Mouse (Mus musculus) kidney, postnatal 25 days (tissue): ENCODE results near the gene Eef1e1.
"Not testable (repeated sequence)": the region's sequence is repeated elsewhere in the genome, so short reads cannot be mapped to it uniquely, and the experiment has no call there.

Experiments used
- DNase-seq, 2 experiments: peaks; one replicate each; pipeline ENCODE4 v3.0.0; 2021; ENCODE audit warnings: mixed read lengths in 2 of 2

Gene Eef1e1

DNA sequence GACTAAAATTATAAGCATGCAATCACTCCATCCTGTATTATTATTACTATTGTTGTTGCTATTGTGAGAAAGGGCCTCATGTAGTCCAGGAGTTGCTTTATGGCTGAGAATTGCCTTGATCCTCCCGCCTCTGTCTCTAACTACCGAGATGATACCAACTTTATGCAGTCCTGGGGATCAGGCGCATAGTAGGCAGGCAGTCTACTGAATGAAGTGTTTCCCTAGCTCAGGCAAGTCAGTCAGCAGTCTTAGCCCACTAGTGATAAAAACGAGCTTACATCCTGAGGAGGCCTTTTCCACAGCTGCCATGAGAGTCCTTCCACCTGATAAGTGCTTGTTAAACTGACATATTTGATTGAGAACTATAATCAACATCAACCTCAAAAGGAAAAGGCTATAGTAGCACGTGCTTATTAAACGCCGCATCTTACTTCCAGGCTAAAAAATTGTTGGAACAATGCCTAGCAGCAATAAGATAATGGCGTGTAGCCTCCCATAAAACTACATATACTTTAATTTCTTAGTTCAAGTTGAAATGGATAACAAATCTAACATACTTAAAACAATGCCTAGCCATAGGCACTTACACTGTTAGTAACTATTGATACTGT lies 34.5 kb downstream of the Eef1e1 start:
- no peak for DNase-seq

DNA sequence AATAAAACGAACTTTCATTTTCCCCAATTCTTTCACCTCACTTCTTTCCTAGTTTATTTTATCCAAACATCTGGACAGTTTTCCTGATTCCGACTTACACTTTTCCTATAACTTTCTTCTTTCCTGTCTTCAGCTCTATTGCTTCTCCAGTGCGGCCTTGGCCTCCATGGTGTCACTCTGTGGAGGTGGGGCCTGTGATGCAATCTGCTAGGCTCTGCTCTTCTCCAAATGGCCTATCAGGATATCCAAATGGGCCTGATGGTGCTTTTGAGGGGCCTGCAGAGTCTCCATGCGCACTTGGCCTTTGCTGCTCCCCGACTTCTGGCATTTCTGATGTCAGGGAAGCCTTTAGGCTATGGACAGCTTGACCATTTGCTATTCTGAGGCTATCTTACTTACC lies 35.6 kb downstream of the Eef1e1 start:
- DNase-seq: no peak

DNA sequence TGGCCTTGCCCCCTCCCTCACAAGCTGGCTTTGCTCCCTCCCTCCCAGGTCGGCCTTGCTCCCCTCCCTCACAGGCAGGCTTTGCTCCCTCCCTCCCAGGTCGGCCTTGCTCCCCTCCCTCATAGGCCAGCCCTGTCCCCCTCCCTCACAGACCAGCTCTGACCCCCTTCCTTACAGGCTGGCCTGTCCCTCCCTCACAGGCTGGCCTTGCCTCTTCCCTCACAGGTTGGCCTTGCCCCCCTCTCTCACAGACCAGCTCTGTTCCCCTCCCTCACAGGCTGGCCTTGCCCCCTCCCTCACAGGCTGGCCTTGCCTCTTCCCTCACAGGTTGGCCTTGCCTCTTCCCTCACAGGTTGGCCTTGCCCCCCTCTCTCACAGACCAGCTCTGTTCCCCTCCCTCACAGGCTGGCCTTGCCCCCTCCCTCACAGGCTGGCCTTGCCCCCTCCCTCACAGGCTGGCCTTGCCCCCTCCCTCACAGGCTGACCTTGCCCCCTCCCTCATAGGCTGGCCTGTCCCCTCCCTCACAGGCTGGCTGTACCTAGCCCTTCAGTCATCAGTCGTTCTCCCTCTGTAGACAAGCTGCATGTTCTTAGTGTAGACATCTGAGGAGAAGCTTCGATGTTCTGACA lies 40.7 kb downstream of the Eef1e1 start:
- DNase-seq: not testable (repeated sequence)

DNA sequence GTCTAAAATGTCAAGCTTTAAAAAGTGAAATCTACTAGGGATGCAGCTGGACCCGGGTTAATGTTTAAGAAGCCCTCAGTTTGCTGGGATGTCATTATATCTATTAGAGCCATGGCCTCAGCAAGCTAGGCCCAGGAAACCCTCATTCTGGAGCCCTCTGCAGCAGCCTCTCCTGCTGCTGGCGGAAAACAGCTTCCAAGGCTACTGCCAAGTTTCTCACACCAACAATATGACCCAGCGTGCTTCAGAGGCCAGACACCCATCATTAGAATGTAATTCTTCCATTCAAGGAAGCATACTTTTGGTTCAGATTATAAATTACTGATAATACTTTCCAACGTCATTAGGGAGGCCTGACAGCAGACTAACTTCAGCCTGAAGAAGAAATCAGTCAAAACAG lies 42.0 kb downstream of the Eef1e1 start:
- DNase-seq: no peak

DNA sequence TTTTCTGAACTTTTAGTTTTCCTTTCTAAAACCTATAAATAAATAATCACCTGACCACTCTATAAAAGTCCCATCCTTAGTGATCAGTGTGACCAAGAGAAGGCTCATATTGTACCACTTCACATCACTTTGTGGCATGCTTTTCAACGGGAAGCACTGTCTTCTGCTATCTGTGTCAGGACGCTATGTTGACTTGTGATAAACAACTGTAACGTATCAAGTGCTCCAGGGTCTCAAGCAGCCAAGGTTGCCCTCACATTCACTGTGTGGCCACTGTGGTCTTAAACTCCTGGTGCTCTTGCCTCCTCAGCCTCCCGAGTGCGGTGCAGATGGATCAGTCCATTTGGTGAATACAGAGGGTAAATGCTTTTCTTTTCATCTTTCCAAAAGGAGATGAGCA lies 43.2 kb downstream of the Eef1e1 start:
- no peak for DNase-seq

DNA sequence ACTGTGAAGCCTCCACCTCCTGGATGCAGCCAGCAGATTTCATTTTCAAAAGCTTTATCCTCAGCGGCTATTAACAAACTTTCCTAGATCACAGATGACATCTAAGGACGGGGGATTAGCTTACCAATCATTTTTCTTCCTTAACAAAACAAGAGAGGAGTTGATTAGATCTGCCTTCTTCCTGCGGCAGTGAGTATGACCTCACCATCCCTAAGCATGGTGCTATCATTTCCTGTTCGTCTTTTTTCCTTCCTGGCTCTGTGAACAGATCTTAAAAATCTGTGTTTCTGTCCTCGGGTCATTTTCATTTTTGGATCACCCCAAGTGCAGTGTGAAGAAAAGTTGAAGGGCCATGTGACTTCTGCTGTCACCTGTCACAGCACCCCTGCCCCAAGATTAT lies 44.6 kb downstream of the Eef1e1 start:
- no peak for DNase-seq

DNA sequence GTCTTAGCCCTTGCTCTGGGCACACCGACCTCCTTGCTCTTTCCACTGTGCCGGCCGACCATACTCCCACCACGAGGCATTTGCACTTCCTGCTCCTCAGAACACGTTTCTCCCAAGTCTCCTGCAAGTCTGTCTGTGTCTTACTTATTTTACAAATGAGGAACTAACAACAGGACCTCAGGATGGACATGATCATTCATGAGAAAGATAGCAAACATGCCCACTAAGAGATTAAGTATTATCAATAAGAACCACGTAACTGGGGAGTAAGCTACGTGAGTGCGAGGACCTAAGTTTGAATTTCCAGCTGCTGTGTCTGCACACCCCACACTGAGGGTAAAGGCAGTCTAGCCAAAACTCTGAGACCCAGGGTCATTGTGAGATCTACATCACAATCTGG lies 45.3 kb downstream of the Eef1e1 start:
- no peak for DNase-seq

DNA sequence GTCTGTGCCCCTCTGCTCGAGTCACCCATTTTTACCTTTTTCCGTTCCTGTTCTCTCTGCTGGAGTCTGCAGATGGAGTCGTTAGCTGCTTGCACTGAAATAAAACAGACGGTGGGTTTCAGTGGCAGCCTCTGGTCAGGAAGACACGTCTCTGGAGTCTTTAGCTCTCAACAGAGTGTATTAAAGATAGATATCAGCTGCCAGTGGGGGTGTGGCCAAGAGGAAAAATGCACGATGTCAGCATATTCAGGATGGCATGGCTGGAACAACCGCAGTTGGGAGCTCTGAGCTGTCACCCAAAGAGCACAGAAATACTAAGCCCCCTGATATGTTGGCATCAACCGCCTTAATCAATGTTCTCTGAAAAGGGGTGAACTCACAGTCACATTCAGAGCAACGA lies 46.2 kb downstream of the Eef1e1 start:
- no peak for DNase-seq

DNA sequence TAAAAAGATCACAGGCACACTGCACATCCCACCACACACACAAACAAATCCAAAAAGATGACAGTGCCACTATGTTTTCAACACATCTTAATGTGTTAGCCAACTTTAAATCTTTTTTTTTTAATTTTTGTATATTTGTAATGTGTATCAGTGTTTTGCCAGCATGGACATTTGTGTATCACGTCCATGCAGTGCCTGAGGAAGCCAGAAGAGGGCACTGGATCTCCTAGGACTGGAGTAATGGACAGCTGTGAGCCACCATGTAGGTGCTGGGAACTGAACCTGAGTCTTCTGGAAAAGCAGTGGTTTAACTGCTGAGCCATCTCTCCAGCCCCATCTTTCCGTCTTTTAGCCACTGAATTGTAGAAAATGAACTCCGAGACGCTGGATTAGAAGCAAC lies 46.7 kb downstream of the Eef1e1 start:
- no peak for DNase-seq

DNA sequence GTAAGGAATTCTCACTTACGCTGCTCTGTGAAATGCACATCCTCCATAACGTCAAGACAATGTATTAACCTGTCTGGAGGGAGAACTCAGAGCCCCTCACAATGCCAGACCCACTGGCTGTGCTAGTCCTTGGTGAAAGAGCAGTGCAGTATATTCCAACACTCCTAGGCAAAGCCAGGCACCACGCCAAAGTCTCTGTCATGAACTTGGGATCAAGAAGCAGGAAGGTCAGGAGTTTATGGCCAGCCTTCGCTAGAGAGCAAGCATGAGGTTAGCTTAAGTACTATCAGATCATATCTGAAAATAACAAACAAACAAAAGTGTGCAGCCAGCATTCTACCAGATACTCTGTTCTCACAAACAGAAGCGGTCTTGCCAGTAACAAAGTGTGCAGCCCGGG lies 48.5 kb downstream of the Eef1e1 start:
- DNase-seq: peak; percentile 83 to 88

DNA sequence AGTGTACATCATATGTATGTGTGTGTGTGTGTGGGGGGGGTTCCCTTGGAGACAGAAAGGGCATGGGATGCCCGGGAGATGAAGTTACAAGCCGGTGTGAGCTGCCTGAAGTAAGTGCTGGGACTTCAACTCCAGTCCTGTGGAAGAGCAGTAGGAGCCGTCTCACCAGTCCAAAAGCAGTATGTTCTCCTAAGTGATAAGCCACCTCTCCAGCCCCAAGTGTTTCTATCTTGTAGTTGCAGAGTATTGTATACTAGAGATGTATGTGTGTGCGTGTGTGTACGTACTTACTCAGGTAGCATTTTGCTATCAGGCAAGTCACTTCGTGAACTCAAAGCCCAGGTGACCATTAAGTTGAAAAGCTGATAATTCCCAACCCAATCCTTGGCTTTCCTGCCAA lies 51.7 kb downstream of the Eef1e1 start:
- no peak for DNase-seq

DNA sequence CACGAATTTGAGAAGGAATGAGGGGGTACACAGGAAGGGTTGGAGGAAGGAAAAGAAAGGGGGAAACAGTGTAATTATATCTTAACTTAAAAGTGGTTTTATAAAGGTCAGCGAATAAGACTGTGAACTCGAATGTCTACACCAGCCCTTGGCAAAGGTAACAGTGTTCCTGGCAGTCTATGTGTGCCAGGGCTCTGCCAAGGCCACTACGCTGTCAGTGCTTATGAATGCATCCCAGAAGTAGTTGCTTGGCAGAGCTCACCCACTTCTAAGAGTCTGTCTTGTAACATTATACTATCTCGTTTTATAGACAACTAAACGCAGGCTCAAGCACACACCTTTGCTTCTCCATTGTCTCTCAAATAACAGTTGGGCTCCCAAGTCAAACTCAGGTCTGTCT lies 53.5 kb downstream of the Eef1e1 start:
- DNase-seq: no peak

DNA sequence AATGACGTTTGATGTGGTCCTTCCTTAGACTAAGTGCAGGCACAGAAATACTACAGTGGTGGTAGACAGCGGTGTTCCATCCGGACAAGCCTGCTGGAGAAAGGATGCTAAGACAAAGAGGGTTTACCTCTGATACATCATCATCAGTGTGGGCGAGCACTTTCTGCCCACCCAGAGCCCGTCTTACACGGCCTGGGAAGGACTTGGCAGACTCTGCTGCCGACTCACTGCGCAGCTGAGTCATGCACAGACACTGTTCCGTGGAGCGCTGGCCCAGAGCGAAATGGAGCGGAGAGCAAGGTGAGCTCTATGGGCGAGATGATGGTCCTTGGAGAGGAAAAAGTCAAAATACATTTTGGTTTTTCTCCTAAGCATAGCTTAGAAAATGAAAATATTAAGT lies 55.9 kb downstream of the Eef1e1 start:
- no peak for DNase-seq

DNA sequence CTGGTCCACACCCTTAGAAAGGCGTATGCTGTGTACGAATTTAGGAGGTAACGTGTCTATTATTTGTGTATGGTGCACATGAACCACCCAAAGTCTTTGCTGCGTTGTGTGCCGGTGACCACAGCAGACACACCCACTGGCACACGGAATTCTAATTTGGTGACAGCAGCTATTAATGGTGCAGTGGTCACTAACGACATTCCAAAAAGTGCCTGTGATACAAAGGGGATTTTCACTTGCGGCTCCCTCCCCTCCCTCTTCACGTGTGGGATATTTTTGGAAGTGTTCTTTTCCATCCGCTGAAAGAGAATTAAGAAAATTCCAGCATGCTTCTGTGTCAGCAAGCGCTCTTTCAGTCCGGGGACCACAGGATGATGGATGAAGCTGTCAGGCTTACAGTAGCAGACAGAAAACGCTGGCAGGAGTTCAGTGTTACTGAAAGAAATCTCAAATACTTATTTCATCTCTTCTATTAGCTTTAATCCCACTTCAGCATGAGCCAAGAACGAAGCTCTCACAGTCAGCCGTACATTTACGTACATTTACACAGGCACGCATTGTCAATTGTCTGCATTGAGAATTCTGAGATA lies 56.5 kb downstream of the Eef1e1 start:
- DNase-seq: no peak

DNA sequence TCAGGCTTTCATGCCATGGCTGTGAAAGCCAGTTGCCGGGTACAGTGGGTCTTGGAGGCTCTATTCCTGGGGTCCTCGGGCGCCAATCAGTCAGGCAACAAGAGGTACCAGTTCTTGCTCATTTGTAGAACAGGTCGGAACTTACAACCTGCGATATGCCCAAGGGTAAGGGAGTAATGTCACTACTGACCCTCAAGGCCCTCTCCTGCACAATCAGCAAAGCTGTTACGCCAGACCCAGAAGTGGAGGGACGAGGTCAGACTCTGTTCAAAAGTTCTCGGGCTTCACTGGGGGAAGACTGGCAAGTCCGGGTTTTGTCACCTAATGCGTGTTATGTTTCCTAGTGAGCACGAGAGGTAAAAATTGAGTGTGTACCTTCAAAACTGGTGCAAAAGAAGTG lies 58.0 kb downstream of the Eef1e1 start:
- DNase-seq: no peak

DNA sequence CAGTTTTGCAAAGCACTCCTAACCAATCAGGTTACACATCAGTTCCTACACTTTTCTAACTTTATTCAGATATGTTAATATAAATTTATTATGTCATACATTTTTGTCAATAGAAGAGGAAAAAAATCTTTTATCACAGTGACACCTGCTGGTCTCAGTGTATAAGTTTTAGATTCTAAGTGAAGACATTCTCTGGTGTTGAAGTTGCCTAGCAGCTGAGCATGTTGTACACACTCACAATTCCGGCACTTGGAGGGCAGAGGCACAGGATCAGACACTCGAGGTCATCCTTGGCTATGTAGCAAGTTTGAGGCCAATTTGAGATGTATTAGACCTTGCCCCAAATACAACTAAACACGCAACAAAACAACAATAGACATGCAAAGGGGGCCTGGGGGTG lies 61.8 kb downstream of the Eef1e1 start:
- DNase-seq: no peak

DNA sequence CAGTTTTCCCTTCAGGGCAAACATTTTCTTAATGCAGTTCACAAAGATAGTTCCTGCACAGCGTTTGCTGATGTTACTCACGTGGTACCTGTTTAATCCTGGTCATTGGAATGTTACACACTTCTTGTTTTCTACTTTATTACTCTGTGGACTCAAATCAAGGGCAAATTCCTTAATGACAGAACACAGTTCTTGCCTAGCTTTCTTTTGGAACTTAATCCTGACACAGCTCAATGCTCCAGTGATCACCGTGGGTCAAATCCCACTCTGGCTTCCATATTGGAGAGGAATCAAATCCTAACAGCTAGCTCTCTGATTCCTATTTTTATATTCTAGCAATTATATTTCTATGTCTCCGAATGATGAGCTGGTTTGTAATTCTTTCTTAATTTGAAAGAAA lies 62.4 kb downstream of the Eef1e1 start:
- DNase-seq: peak in 1 of 2 experiments; percentile 38
